In the genomic region with DNA sequence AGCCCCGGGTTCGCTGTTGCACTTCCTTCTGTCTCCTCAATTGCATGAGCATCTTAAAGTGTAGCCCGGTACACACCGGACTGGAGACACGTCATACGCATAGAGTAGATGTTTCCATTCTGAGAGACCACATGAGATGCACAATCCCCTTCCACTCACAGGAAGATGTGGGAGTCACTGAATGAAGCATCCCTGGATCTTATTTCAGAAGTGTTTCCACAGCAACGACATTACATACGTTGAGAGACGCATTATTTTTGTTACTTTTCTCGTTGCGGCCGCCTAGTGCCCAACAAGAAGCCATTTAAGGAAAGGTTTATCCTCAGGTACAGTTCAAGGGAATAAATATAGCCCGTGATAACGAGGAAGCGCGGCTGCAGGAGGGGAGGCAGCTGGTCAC, we compare ENCODE assay signal across 23 mouse cellular contexts.
A peak's percentile ranks its signal among the peaks of the same experiment; 100 is the strongest.
DNase-seq lines count a peak whose midpoint lies in the region; ATAC-seq and TF ChIP-seq lines count a peak whose summit lies in the region.
"Had no signal": no experiment of that assay in that cellular context is flagged by ENCODE, and none has a peak within 500 bp of the region (broad histone marks: within the 10 kb centered on the region; RNA-seq: fewer than 3 reads in every experiment).

No protein-coding gene starts in this region.

- H3K27me3 ChIP-seq in forebrain, postnatal 0 days (ENCODE audit: insufficient read depth, low read length): no peaks in the 10 kb centered on the region
- no peaks in the 10 kb centered on the region for H3K27me3 ChIP-seq in forebrain, embryonic 16.5 days (replicated peaks; ENCODE audit: control insufficient read depth, insufficient read depth, low read length)
- no peaks in the 10 kb centered on the region for H3K27me3 ChIP-seq in hindbrain, embryonic 14.5 days (ENCODE audit: control insufficient read depth, insufficient read depth, low read length)
- no peaks in the 10 kb centered on the region for H3K27me3 ChIP-seq in embryonic facial prominence, embryonic 10.5 days (replicated peaks; ENCODE audit: low read depth, poor library complexity, severe bottlenecking)
- H3K27me3 ChIP-seq: heart, embryonic 13.5 days; hindbrain, embryonic 13.5 days; intestine, embryonic 15.5 days; limb, embryonic 15.5 days; midbrain, embryonic 13.5 days; stomach, embryonic 15.5 days had no signal

- no peak overlapping the region for H3K4me2 ChIP-seq in forebrain, postnatal 0 days (ENCODE audit: low read depth)
- H3K4me2 ChIP-seq in forebrain, embryonic 16.5 days (ENCODE audit: low read length): no peak overlapping the region
- no peak overlapping the region for H3K4me2 ChIP-seq in hindbrain, embryonic 14.5 days (replicated peaks)
- H3K4me2 ChIP-seq: heart, embryonic 13.5 days; hindbrain, embryonic 13.5 days; intestine, embryonic 15.5 days; limb, embryonic 15.5 days; lung, embryonic 14.5 days; midbrain, embryonic 13.5 days; stomach, embryonic 15.5 days had no signal

- H3K9ac ChIP-seq in forebrain, postnatal 0 days: no peak overlapping the region
- H3K9ac ChIP-seq in forebrain, embryonic 16.5 days (replicated peaks; ENCODE audit: low read depth, low read length): no peak overlapping the region
- no peak overlapping the region for H3K9ac ChIP-seq in hindbrain, embryonic 14.5 days
- H3K9ac ChIP-seq: heart, embryonic 13.5 days; hindbrain, embryonic 13.5 days; intestine, embryonic 15.5 days; limb, embryonic 15.5 days; liver, embryonic 14.5 days; lung, embryonic 14.5 days; midbrain, embryonic 13.5 days; stomach, embryonic 15.5 days had no signal

- peak; percentile 19 for DNase-seq in forebrain, postnatal 0 days
- DNase-seq in frontal cortex, postnatal 10 days (ENCODE audit: low spot score in 2 of 2): peak; percentile 9 to 17
- DNase-seq in left cerebral cortex, postnatal 36 days (ENCODE audit: low spot score in 2 of 2): peak; percentile 38 to 41
- peak; percentile 29 to 57 for DNase-seq in right cerebral cortex, postnatal 36 days (ENCODE audit: low spot score in 2 of 2)
- DNase-seq in hindbrain, embryonic 14.5 days (ENCODE audit: low spot score): no peak
- no peak for DNase-seq in embryonic facial prominence, embryonic 10.5 days (ENCODE audit: low spot score)
- DNase-seq: adrenal gland, postnatal 25 days; cerebellum, adult 9-10 months; gastrocnemius, postnatal 25 days; heart, adult 2 months; kidney, adult 8-10 months; kidney, postnatal 10 days; lung, embryonic 14.5 days had no signal

- H3K9me3 ChIP-seq in forebrain, postnatal 0 days (ENCODE audit: low read length): peaks cover 3% of the 10 kb centered on the region; the same call in 1 of the 2 replicates
- H3K9me3 ChIP-seq in forebrain, embryonic 16.5 days (ENCODE audit: control insufficient read depth, low read length): no peaks in the 10 kb centered on the region
- H3K9me3 ChIP-seq in hindbrain, embryonic 14.5 days (ENCODE audit: control insufficient read depth, low read length): no peaks in the 10 kb centered on the region
- H3K9me3 ChIP-seq in embryonic facial prominence, embryonic 10.5 days: no peaks in the 10 kb centered on the region
- H3K9me3 ChIP-seq: forebrain, embryonic 10.5 days; intestine, embryonic 15.5 days; limb, embryonic 15.5 days; midbrain, embryonic 13.5 days; stomach, embryonic 15.5 days had no signal

- intact Hi-C loops in left cerebral cortex, postnatal 36 days (cut with DNase I): no loop called here

- no peak for TF ChIP-seq CTCF in forebrain, postnatal 0 days (IDR thresholded peaks at IDR 0.05; ENCODE audit: low read depth)

- WGBS in forebrain, postnatal 0 days: 88% methylated on average over 16 of the region's 16 CpGs
- 94% methylated on average over 16 of the region's 16 CpGs for WGBS in forebrain, embryonic 16.5 days
- WGBS in hindbrain, embryonic 14.5 days: 94% methylated on average over 16 of the region's 16 CpGs
- WGBS in embryonic facial prominence, embryonic 10.5 days: 94% methylated on average over 16 of the region's 16 CpGs

- no peaks in the 10 kb centered on the region for H3K4me1 ChIP-seq in forebrain, postnatal 0 days (ENCODE audit: insufficient read depth)
- H3K4me1 ChIP-seq in forebrain, embryonic 16.5 days (replicated peaks; ENCODE audit: control insufficient read depth, insufficient read depth, low read length): no peaks in the 10 kb centered on the region
- H3K4me1 ChIP-seq in hindbrain, embryonic 14.5 days (replicated peaks; ENCODE audit: control insufficient read depth, insufficient read depth, low read length): no peaks in the 10 kb centered on the region
- H3K4me1 ChIP-seq in embryonic facial prominence, embryonic 10.5 days: no peaks in the 10 kb centered on the region
- H3K4me1 ChIP-seq: heart, embryonic 13.5 days; hindbrain, embryonic 13.5 days; intestine, embryonic 15.5 days; limb, embryonic 15.5 days; midbrain, embryonic 13.5 days; stomach, embryonic 15.5 days had no signal

- no peak overlapping the region for H3K27ac ChIP-seq in forebrain, postnatal 0 days (ENCODE audit: low read depth, low read length)
- H3K27ac ChIP-seq in forebrain, embryonic 16.5 days (ENCODE audit: low read length): no peak overlapping the region
- no peak overlapping the region for H3K27ac ChIP-seq in hindbrain, embryonic 14.5 days
- H3K27ac ChIP-seq in embryonic facial prominence, embryonic 10.5 days (replicated peaks): no peak overlapping the region
- H3K27ac ChIP-seq: forebrain, embryonic 10.5 days; heart, adult 2 months; heart, embryonic 13.5 days; hindbrain, embryonic 13.5 days; intestine, embryonic 15.5 days; limb, embryonic 15.5 days; liver, embryonic 14.5 days; midbrain, embryonic 13.5 days; stomach, embryonic 15.5 days had no signal

- H3K4me3 ChIP-seq in forebrain, postnatal 0 days (ENCODE audit: low read depth, low read length): no peak overlapping the region
- no peak overlapping the region for H3K4me3 ChIP-seq in forebrain, embryonic 16.5 days (replicated peaks; ENCODE audit: low read length)
- no peak overlapping the region for H3K4me3 ChIP-seq in hindbrain, embryonic 14.5 days (replicated peaks; ENCODE audit: low read length)
- no peak overlapping the region for H3K4me3 ChIP-seq in embryonic facial prominence, embryonic 10.5 days
- H3K4me3 ChIP-seq: forebrain, embryonic 10.5 days; heart, adult 2 months; heart, embryonic 13.5 days; hindbrain, embryonic 13.5 days; intestine, embryonic 15.5 days; limb, embryonic 15.5 days; midbrain, embryonic 13.5 days; stomach, embryonic 15.5 days had no signal

- ATAC-seq in forebrain, postnatal 0 days: no peak
- no peak for ATAC-seq in forebrain, embryonic 16.5 days
- no peak for ATAC-seq in hindbrain, embryonic 14.5 days (ENCODE audit: low FRiP score)
- ATAC-seq in inflammation-experienced regulatory T-cells, adult 6 months: no peak
- ATAC-seq: intestine, embryonic 15.5 days; midbrain, embryonic 13.5 days had no signal

- no peaks in the 10 kb centered on the region for H3K36me3 ChIP-seq in forebrain, postnatal 0 days (ENCODE audit: insufficient read depth)
- no peaks in the 10 kb centered on the region for H3K36me3 ChIP-seq in forebrain, embryonic 16.5 days (ENCODE audit: control insufficient read depth, insufficient read depth)
- H3K36me3 ChIP-seq in hindbrain, embryonic 14.5 days (replicated peaks; ENCODE audit: control insufficient read depth, insufficient read depth): no peaks in the 10 kb centered on the region
- no peaks in the 10 kb centered on the region for H3K36me3 ChIP-seq in embryonic facial prominence, embryonic 10.5 days (replicated peaks)
- H3K36me3 ChIP-seq: forebrain, embryonic 10.5 days; heart, embryonic 13.5 days; hindbrain, embryonic 13.5 days; intestine, embryonic 15.5 days; limb, embryonic 15.5 days; midbrain, embryonic 13.5 days; stomach, embryonic 15.5 days had no signal

Comparison
In these comparisons a context has a peak if more than half of its experiments do, and no peak if none do; other contexts are left out.
1. DNase-seq: peak in forebrain, postnatal 0 days (single experiment), frontal cortex, postnatal 10 days (2 of 2), left cerebral cortex, postnatal 36 days (2 of 2) and right cerebral cortex, postnatal 36 days (2 of 2); none in hindbrain, embryonic 14.5 days (single experiment) and embryonic facial prominence, embryonic 10.5 days (single experiment).